Mouse (Mus musculus) thymus, adult 2 months (tissue): ENCODE results near the gene Abhd12.

Experiments
- CTCF ChIP-seq: fragments of 200-500 bp; IDR thresholded peaks from 2 replicates; pipeline ENCODE4 v1.5.1; 2012; ENCODE audit warnings: mild to moderate bottlenecking, control low read depth, low read length, moderate library complexity, borderline replicate concordance; ENCODE audit not compliant: control insufficient read depth, poor library complexity, insufficient read depth; ENCODE audit errors: extremely low read depth
- POLR2A ChIP-seq: fragments of 200-500 bp; IDR thresholded peaks from 2 replicates; pipeline ENCODE4 v1.6.1; 2012; ENCODE audit warnings: mild to moderate bottlenecking, low read length, control low read depth, moderate library complexity; ENCODE audit not compliant: control insufficient read depth, poor library complexity, insufficient read depth; ENCODE audit errors: extremely low read depth

GRCm38 (mm10) chr2:150859709-150860470, 44.7 kb downstream of the Abhd12 start:
- TF ChIP-seq CTCF = no peak
- no peak for TF ChIP-seq POLR2A
